Mouse (Mus musculus) forebrain, embryonic 11.5 days (tissue): ENCODE measurements around the gene Gm11549. TPM values are rescaled to one million over a fixed set of nuclear protein-coding genes. Genes with fewer than 3 reads are reported as not detected.

Experiments
- ATAC-seq: fragments of 200-750 bp; cut with Nextera tagmentation; replicated peaks from 2 replicates; pipeline ENCODE4 v1.8.0; 2017; ENCODE audit warnings: moderate TSS enrichment; ENCODE audit not compliant: low FRiP score
- DNase-seq: peaks from one replicate; pipeline ENCODE4 v3.0.0-alpha.2; 2017; ENCODE audit warnings: low spot score
- H3K27ac ChIP-seq: fragments of 300-500 bp; sonication (generic); 2 replicates; pipeline ENCODE4 v1.5.1; 2014; ENCODE audit warnings: low read depth, low read length
- H3K27me3 ChIP-seq: fragments of 300-500 bp; sonication (generic); 2 replicates; pipeline ENCODE4 v1.6.1; 2014; ENCODE audit warnings: mild to moderate bottlenecking, low read length, mixed read lengths; ENCODE audit not compliant: control insufficient read depth, insufficient read depth
- H3K36me3 ChIP-seq: fragments of 300-500 bp; sonication (generic); 2 replicates; pipeline ENCODE4 v1.6.1; 2014; ENCODE audit warnings: mild to moderate bottlenecking, low read length, moderate library complexity, mixed read lengths; ENCODE audit not compliant: control insufficient read depth, insufficient read depth
- H3K4me1 ChIP-seq: fragments of 300-500 bp; sonication (generic); replicated peaks from 2 replicates; pipeline ENCODE4 v1.6.1; 2014; ENCODE audit warnings: low read length, mixed read lengths; ENCODE audit not compliant: control insufficient read depth, insufficient read depth
- H3K4me2 ChIP-seq: fragments of 300-500 bp; sonication (generic); 2 replicates; pipeline ENCODE4 v1.6.1; 2014; ENCODE audit warnings: low read depth, mild to moderate bottlenecking, low read length, moderate library complexity, mixed read lengths; ENCODE audit not compliant: severe bottlenecking
- H3K4me3 ChIP-seq: fragments of 300-500 bp; sonication (generic); 2 replicates; pipeline ENCODE4 v1.5.1; 2014; ENCODE audit warnings: low read depth, low read length
- H3K9ac ChIP-seq: fragments of 300-500 bp; sonication (generic); 2 replicates; pipeline ENCODE4 v1.6.1; 2014; ENCODE audit warnings: low read length
- H3K9me3 ChIP-seq: fragments of 300-500 bp; sonication (generic); 2 replicates; pipeline ENCODE4 v1.6.1; 2016; ENCODE audit warnings: low read length, mixed read lengths; ENCODE audit not compliant: control insufficient read depth
- WGBS: fragments of 180-500 bp; shearing (Covaris S2); extraction: QIAGEN DNeasy Blood & Tissue Kit; methylation state at CpG from one replicate; pipeline ENCODE4 v1.1.7; 2014; 5-methylcytosine and 5-hydroxymethylcytosine counted together
- microRNA-seq: library from miRNA; unstranded; fragments of <30 nt; microRNA quantifications from one replicate; pipeline ENCODE4, GENCODE M21; 2016; ENCODE audit not compliant: insufficient number of aligned reads
- polyA plus RNA-seq: library from polyadenylated mRNA; unstranded; fragments of >200 nt; fragmentation: Nextera tagmentation; extraction: Ambion mirVana; gene quantifications from 2 replicates; pipeline ENCODE4 v1.2.1, GENCODE M21; 2014

Gm11549 gene
- polyA plus RNA-seq, 1 experiment from 2014 or later: 0.99 TPM

DNA sequence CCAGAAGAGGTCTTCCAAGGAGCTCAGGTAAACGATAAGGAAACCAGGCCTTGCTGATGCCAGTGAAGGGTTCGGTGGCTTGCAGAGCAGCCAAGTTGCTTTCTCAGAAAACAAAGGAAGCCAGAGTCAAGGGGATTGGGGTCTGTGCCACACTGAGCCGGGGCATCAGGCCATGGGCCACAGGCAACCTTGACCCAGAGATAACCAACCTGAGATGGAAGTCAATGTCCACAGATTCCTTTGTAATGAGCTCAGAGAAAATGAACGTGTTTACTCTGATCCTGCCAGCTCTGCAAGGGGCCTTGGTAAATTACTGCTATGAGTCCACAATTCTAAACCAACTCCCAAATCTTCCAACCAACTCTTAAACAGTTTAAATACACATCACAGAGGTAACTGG, 49.8 kb downstream of the Gm11549 start:
- no peak for DNase-seq
- no peak overlapping the region for H3K4me2 ChIP-seq
- ATAC-seq: no peak
- H3K36me3 ChIP-seq: no peaks in the 10 kb centered on the region
- no peak overlapping the region for H3K27ac ChIP-seq
- no peaks in the 10 kb centered on the region for H3K27me3 ChIP-seq
- WGBS: 77% methylated on average over 4 of the region's 4 CpGs
- no peak overlapping the region for H3K9ac ChIP-seq
- no peaks in the 10 kb centered on the region for H3K9me3 ChIP-seq
- H3K4me3 ChIP-seq: no peak overlapping the region
- peaks cover 3% of the 10 kb centered on the region; the same call in 1 of the 2 replicates for H3K4me1 ChIP-seq

DNA sequence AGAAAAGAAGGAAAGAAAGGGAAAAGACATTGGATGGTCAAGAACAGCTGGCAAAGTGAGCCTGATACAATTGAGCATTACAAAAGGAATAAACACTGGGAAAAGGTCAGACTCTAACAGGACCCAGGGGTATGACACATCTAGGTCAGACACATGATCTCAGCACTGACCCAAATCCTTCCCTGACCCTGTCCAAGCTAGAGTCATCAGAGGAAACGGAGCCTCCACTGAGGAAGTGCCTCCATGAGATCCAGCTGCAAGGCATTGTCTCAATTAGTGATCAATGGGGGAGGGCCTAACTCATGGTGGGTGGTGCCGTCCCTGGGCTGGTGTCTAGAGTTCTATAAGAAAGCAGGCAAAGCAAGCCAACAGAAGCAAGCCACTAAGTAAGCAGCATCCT, 52.7 kb downstream of the Gm11549 start:
- H3K27me3 ChIP-seq: no peaks in the 10 kb centered on the region
- H3K27ac ChIP-seq: no peak overlapping the region
- no peaks in the 10 kb centered on the region for H3K36me3 ChIP-seq
- H3K4me2 ChIP-seq: no peak overlapping the region
- ATAC-seq (no peak), DNase-seq (no peak)
- H3K9ac ChIP-seq: no peak overlapping the region
- H3K4me1 ChIP-seq: no peaks in the 10 kb centered on the region
- WGBS: 54% methylated on average over 2 of the region's 2 CpGs
- H3K9me3 ChIP-seq: no peaks in the 10 kb centered on the region
- no peak overlapping the region for H3K4me3 ChIP-seq

DNA sequence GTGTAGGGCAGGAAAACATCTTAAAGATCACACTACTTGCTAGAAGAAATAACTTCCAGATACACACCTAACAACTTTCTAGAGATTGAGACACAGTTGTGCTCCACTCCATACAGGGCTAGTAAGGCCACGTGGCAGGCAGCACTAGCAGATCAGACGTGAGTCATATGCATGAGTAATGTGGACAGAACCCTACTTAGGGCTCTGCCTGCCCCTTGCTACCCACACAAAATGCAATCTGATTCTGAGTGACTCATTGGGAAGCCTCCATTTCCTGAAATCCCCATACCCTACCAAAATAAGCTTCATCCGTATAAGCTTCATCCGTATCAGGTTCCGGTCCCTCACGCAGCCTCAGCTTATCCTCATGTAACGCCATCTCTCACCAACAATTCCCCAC, 54.0 kb downstream of the Gm11549 start:
- WGBS: 91% methylated on average over 7 of the region's 7 CpGs
- no peak for ATAC-seq

DNA sequence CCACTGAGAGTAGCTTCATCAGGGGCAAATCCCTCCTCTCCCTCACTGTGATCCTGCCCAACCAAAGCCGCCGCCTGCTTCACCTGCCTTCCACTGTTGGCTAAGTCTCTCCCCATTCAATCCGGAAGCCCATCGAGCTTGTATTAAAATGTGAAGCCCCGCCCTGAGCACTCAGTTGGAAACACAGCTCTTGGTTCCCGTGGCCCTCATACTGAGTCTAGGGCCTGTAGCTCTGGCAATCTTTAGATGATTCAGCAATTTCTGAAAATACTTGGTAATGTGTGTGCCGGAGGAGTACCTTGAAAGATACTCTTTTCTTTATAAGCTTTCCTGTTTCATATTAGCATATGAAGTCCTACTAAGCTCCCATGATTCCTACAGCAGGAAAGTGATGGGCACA, 56.1 kb downstream of the Gm11549 start:
- Histone ChIP-seq H3K27ac (no peak overlapping the region), H3K4me2 (no peak overlapping the region), H3K9me3 (no peaks in the 10 kb centered on the region), H3K9ac (no peak overlapping the region), H3K4me3 (no peak overlapping the region), H3K4me1 (no peaks in the 10 kb centered on the region), H3K36me3 (no peaks in the 10 kb centered on the region), H3K27me3 (no peaks in the 10 kb centered on the region)
- WGBS: 58% methylated on average over 7 of the region's 7 CpGs
- ATAC-seq: no peak
- DNase-seq: no peak

More for the DNA sequence above, 54.0 kb downstream of the Gm11549 start:
- Histone ChIP-seq H3K4me2 (no peak overlapping the region), H3K4me3 (no peak overlapping the region), H3K27ac (no peak overlapping the region), H3K36me3 (no peaks in the 10 kb centered on the region), H3K4me1 (no peaks in the 10 kb centered on the region), H3K27me3 (no peaks in the 10 kb centered on the region), H3K9me3 (no peaks in the 10 kb centered on the region), H3K9ac (no peak overlapping the region)
- DNase-seq: no peak

Small RNA genes lying within 50 kb of the gene (microRNA-seq; reads per million reads assigned to microRNA genes)
- not detected for gene Mir7009

Other genes starting within 250 kb of the Gm11549 start
- gene Anxa5, start 45.9 kb downstream of the Gm11549 start, polyA plus RNA-seq: 85.6 and 111 TPM in 2 replicates
- 0.43 and 0.92 TPM in 2 replicates for gene 1810062G17Rik, start 45.9 kb downstream of the Gm11549 start, polyA plus RNA-seq
- gene Exosc9, start 30.8 kb upstream of the Gm11549 start, polyA plus RNA-seq: 101 and 103 TPM in 2 replicates
- gene Ccna2, start 50.3 kb upstream of the Gm11549 start, polyA plus RNA-seq: 333 and 338 TPM in 2 replicates
- gene Bbs7, start 91.7 kb upstream of the Gm11549 start, polyA plus RNA-seq: 23.4 and 23.5 TPM in 2 replicates
- 4.0 and 7.0 TPM in 2 replicates for gene Trpc3, start 168.4 kb upstream of the Gm11549 start, polyA plus RNA-seq